Mouse (Mus musculus) kidney, postnatal 14 days (tissue): ENCODE measurements at regions not wholly inside any gene's neighbourhood (a gene's known extent, or its start where the extent isn't known, plus 50 kb on each side); places are given as distances from the start of the nearest gene placed in this dataset.

Experiments
- DNase-seq: peaks from one replicate; pipeline ENCODE4 v3.0.0; 2022; ENCODE audit warnings: mixed read lengths

DNA sequence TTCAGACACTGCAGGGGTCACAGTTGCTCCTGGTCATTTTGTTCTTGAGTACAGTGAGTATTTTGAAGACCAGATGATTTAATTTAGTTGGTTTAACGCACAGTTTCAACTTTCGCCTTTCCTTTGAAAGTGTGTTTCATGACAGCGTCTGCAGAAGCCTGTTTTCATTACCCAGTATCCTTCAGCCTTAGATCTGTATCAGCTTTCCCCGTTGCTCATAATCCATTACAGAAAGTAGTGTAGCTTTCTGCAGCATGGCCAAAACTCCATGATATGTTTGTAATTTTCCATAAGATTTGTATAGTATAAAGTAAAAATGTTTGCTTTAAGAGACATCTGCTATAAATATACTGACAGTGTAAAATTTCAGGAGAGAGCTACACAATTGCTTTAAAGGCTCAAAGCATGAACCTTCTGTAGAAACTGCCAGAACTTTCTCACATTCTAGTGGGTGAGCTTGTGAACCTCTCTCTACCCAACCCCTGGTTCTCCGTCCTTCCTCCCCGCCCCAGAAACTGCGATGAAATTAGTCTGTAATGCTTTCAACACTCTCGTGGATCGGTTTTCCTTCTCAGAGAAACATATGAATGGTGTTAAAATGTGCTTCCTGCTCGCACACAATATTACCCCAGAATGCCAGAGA is 506.6 kb upstream of the Adgrl2 start:
- no peak for DNase-seq

DNA sequence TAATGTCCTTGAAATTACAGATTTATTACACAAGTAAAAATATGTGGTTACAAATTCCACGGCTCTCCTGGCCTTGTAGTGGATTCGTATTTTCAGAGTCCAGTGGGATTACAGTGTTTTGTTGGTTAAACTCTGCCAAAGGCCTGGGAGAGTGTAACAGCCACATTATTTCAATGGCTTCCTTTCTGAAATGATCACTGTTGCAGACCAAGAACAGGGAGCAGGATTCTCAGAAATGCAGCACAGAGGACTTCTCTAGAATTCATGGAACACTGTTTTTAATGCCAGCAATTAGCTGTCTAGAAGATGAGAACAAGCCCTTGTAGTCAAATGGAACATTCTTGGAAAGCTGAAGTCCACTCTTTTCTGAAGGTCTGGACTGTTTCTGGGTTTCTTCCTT is 505.8 kb upstream of the Adgrl2 start:
- DNase-seq = no peak

DNA sequence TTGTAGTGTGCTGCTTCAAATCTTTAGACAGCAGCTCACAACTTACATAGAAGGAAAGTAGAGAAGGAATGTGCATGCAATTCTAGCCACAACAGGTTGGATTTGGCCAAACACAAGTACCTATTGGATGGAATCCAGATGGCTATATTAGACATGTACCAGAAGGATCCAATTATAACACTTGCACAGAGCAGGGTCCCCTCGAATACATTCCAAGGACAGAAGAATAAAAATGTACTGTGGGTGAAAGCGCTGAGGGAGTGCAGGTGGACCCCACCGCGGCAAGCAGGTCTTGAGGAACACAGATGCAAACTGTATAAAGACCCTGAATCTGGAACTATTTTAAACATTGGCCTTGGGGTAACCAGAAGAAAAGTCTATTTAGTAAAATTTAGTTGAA is 497.8 kb upstream of the Adgrl2 start:
- no peak for DNase-seq

DNA sequence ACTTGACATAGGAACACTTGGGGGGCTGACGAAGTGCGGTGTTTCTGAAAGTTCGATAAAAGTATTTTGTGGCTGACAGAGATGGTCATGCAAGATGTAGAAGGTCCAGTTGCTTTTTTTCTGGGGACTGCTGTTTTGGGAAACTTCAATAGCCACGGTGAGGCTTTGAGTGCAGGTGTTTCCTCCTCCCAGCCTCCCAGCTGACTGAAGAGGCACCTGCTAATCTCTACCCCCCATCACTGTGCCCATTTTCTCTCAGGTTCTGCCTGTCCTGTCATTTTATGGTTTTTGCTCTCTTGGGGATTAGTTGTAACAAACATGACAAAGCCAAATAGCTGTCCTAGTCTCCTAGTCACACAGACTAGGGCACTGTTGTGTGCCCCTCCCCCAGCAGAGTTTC is 495.1 kb upstream of the Adgrl2 start:
- no peak for DNase-seq

DNA sequence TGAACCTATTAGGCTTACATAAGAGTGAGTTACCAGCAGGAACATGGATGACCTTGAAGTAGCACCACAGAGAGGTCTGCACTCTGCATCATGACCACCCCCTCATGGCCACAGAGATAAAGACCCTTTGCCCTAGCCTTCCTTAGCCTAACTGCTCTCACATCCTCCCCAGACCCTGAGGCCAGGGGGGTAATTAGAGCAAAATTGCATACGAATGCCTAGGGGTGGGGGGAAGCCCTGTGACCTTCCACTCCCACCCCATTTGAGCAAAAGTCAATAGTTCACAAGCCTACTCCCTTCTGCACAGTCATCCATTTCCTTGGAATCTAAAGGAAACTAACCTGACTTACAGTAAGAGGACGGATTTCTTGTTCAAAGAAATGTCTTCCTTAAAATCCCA is 494.0 kb upstream of the Adgrl2 start:
- no peak for DNase-seq

DNA sequence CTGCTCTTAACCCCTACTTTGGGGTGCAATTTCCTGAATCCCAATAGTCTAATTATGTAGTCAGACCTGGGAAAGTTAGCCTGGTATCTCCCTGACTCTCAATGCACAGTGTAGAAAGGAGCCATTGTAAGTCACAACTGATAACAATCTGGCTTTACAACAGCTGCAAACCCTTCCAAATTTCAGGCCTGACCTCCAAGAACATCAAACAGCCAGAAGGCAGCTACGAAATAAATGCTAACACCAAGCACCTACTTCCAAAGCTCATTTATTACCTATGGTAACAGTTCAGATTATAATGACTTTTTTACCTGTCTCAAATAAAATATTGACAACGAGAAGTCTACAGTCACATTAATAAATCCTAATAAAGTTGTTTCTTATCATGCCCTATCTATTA is 485.8 kb upstream of the Adgrl2 start:
- DNase-seq = no peak

DNA sequence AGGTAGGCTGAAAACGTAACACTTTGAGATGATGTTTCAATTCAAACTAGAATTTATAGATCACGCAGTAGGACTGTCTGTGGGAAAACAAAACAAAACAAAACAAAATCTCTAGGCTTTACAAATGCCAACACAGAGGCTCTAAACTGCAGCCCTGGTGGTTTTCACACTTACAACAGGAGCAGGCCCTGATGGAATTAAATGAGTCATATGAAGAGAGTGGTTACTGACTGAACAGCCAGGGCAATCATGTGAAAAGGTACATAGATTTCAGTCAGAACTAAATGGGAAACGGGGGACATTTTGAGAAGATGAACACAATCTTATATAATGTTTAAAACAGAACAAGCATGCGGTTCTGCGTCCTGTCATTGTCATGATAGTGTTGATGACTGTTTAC is 476.6 kb upstream of the Adgrl2 start:
- DNase-seq = no peak

DNA sequence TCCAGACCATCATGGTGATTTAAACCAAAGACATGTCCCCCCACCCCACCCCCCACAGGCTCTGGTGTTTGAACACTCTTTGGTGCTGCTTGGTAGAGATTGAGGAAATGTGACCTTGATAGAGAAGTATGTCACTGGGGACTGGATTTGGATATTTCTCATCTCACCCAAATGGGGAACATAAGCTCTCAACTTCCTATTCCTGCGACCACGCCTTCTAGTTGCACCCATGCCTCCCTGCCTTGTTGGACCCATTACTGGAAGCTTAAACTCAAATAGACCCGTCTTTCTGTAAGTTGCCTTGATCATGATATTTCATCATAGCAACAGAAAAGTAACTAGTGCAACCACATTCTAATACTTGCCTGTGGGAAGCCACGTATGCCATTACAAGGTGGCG is 474.2 kb upstream of the Adgrl2 start:
- no peak for DNase-seq

DNA sequence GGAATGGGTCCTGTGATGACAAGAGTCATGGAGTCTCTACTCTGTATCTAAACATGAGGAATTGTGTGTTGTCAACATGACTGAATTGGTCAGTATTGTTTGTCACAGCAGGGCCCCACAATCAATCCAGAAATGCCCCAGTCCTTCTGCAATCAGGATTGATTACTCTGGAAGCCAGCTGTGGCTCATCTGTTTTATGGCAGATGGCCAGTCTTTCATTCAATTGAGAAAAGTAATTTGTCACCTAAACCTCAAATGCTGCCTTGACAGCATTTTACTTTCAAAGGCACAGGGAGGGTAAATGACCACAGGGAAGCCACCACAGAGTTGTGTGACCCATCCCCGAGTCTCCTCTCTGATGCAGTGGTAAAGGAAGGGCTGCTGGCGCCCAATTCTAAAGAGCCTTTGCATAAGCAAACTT is 471.8 kb upstream of the Adgrl2 start:
- DNase-seq = no peak

DNA sequence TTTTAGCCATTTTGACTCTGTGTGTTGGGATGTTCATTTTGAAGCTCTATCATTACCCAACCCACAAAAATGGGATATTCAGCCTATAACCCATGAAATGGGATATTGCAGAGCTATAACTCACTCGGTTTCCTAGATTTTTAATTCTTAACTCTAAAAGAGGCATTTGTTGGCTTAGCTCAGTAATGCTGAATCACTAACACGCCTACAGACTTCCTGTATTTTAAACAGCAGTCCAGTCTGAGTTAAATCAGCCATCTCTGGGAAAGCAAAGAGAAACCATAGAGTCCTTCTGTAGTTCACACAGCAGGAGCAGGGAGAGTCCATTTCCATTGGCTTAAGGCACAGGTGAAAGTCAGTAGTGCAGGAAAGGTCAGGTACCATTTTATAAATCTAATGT is 471.3 kb upstream of the Adgrl2 start:
- DNase-seq = no peak

DNA sequence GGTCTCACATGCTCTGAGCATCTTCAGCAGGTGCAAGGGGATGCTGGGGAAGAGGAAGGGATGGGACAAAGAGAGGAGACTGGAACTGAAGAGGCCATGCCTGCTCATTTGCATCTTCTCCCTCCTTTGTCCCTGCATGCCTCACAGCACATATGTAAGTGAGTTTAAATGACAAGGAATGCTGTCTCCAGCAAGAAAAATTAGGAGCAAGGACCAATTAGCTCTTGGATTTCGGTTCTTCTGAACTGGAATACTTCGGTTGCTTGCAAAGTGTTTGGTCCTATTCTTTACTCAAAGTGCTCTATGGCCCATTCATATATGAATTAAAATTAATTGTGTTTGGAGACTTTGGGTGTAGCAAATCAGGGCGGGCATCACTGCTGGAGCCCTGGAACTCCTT is 459.0 kb upstream of the Adgrl2 start:
- DNase-seq = no peak

DNA sequence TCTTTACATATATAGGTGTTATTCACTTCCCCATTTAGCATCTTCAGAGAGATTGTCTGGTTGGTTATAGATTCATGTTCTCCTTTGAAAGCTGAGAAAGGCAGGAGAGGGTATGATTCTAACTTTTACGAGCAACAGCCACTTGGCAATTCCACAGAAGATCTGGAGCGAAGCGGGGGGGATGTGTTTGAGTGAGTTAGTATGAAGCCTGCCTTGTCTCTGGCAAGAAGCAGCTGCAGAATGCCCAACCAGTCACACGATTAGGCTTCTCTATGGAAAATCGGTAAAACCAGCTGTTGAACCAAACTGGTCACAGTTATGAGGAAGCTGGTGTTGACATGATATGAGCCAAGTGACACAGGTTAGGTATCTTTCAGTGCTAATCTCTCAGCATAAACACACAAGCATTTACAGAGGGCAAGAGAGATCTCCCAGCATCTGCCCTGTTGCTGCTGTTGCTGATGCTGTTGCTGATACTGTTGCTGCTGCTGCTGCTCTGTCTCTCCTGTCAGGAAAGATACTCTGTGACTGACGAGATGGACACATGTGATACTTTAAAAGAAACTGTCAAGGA is 455.7 kb upstream of the Adgrl2 start:
- no peak for DNase-seq

DNA sequence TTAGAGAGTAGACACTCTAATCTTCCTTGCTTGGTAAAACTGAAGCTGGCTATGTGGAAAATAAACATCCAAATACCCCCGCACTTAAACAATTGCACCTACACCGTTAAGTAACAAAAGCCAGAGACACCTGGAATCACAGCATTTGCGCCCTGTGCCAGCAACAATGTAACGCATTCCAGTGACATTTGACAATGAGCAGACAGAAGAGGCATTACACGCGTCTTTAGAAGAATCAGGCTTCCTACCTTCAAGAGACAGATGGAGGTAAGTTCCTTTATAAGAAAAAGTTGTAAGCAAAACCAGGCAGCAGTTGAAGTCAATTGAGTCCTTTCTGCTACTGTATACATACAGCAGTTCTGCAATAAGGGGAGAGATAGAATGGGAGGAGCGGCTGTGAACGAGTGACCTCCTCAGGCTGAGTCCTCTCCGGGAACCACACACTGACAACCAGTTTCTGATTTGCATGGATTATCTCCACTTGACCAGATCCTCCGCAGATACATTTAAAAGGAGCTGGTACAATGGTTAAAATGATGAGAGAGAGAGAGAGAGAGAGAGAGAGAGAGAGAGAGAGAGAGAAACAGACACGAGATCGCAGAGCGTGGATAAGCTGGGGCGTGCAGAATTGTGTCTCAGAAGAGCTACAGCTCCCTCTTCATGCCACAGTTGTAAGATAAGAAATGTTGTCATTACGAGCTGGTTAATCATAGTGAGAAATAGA is 454.7 kb upstream of the Adgrl2 start:
- peak; percentile 19 for DNase-seq

DNA sequence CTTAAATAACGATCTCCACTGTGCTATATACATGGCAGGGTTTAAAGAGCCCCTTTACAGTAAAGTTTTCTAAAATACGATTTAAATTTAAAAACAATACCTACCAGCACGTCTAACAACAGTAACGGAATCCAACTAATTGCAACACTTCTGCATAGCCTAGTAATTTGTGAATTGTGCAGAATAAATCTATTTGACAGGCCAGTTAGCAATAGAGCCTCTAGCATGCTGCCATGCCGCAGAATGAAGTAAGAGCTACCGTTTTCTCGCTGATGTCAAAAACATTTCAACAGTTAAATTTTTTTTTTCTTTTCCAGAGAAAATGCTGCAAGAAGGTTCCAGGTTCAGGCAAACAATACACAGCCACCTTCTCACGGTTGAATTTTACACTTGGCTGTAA is 454.0 kb upstream of the Adgrl2 start:
- DNase-seq = no peak

DNA sequence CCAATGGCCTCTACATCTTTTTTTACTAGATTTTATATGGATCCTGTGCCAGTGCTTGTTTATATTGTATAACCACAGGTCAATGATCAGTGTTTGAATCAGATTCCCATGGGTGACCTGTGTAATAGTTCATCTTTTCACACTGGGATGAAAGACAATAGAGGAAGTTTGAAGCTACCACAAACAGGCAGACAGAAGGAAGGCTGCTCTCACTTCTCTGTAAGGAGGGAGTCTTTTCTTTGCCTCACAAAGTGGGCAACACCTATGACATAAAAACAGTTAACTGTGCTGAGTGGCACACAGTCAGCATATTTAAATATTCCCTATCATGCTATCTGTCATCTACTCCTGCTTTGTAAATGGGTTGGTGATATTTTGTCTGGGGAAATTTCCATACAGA is 450.9 kb upstream of the Adgrl2 start:
- no peak for DNase-seq

DNA sequence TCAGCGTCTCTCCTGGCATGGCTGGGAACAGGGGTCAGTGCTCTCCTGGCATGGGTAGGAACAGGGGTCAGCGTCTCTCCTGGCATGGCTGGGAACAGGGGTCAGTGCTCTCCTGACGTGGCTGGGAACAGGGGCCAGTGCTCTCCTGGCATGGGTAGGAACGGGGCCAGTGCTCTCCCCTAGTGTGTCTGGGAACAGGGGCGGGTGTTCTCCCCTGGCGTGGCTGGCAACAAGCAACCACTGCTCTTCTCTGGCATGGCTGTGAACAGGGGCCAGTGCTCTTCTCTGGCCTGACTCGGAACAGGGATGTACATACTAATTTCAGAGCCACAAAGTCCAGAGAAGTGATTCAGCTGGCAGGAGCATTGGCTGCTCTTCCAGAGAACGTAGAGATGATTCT is 447.4 kb upstream of the Adgrl2 start:
- DNase-seq = no peak

DNA sequence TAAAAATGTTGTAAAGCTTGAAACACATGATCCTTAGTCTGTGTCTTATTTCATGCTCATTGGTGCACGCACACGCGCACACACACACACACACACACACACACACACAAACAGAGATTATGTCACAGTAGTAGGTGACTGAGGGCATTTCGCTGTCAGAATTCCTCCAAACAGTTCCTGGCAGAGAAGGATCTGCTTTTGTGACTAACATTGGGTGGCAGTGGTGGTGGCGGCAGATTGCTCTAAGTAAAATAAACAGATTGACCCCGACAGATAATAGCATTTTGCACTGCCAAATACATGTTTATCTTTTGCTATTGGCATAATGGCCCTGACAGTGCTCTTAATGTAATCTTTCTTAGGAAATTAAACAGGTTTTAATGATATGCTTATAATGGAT is 446.6 kb upstream of the Adgrl2 start:
- DNase-seq = no peak

DNA sequence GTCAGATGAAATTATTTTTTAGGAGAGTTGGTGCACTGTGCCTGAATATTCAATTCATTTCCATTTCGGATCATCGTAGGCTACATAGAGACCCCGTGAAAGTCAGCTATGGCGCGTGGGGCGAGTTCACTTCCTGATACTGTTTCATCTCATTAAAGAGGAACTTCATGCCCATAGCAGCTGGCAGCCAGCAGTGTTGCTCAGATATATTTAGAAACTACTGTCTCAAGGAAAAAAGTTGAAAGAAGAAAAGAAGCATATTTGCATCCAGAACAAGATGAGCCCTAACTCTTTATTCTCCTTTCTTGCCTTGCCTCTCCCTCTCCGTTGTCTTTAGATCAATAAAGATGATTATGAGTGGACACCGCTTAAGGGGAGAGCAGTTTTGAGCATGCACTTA is 446.1 kb upstream of the Adgrl2 start:
- no peak for DNase-seq

DNA sequence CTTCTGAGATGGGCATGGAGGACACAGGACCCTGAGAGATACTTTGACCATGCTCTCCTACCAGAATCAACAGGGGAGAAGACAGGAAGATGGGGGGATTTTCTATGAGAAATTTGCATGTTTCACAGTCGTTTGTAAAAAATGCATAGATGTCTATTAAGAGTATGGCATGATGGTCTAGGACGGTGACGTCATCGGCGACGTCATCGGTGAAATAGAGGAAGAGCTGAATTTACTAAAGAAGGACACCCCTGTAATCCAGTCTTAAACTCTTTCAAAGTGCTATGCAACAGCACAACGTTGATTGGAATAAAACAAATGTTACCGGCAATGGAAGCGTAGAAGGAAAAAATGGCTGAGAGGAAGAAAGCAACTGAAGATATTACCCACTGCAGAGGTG is 441.4 kb upstream of the Adgrl2 start:
- DNase-seq = no peak

DNA sequence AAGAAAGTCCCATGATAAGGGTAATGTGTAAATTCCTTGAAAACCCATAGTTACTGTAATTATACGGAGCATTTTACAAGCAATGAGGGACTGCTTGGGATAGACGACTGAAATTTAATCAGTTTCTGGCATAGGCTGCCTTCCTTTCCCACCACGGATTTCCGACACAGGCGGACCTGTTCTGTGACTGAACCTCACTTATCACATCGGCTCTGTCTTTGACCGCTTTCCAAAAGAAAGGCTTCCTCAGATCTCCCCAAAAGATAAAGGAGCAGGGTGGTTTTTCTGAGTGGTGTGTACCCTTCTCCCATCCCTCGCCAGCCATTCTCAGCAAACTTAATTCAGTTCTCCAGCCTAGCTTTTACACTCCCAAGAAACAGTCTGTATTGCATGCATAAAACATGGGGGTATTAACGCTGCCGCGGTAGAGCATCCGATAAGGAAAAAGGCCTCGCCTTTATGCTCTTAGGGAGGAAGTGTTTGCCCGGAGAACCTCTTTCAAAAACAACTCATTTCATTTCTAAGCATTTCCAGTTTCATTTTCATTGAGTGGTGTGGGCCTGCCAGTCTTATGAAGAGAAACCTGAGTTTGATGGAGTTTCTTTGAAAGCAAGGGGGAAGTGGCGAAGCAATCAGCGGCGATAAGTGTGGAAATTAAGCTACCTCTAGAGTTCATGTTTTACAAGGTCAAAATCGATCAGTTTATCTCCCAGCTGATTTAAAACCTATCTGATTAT is 435.8 kb upstream of the Adgrl2 start:
- DNase-seq = no peak

DNA sequence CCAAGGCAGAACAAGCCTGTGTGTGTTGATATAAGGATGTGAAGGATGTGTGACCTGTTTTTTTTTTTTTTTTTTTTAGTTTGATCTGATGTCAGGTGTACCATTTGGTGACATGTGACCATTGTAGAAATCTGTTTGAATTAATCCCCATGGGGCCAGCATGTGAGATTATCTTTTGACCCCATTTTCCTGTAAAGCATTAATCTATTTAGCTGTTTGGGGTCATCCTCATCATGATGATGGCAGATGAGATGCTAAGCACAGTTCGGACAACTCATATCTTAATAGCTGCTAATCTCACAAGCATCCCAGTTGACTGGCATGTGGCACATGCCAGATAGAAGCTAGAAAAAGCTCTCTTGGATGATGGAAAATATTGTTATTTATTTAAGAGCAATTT is 434.0 kb upstream of the Adgrl2 start:
- no peak for DNase-seq

DNA sequence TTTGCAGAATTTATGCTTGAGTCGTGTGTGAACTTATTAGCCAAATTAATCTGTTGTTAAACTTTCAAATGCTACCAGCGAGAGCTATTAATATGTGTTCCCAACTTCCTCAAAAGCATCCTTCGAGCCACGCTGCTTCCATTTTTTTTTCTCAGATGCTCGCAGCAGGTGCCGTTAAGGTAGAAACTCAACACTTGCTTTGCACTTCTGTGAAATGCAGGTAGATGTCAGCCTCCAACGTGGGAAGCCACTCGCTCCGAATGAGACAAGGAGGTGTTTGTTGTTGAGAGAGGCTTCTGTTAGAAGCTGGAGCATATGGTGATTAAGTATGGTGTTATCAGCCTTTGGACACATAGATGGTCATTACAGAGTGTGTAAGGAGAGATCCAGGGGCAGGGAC is 433.1 kb upstream of the Adgrl2 start:
- no peak for DNase-seq

DNA sequence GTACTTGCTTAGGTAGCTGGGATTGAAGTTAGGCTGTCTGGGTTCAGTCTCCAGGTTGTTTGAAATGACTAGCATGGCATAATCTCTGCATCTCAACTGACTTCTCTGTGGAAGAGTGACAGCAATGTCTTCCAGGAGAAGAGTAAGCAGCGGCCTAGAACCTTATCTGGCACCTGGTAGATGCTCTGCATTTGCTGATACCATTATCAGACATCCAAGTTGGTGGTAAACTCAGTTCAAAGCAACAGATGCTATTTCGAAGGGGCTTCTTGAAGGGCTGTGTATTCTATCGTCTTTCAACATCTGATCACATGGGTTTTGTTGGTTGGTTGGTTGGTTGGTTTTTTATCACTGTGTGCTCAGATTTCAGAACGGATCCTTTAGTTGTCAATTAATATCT is 424.7 kb upstream of the Adgrl2 start:
- DNase-seq = no peak

DNA sequence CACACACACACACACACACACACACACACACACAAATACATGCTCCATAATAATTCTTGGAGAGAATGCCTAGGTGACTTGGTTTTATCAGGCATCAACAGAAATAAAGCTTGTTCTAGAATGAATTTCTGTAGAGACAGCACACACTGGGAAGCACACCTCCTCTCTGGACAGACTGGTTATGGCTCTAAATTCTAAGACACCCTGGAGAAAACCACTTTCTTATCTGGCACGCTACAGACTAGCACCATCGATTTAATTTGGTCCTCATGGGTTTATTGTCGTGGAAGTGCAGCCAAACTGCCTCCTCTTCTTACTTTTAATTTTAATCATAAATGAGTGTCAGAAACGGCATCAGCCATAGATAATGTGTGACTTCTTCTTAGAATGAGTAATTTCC is 422.8 kb upstream of the Adgrl2 start:
- DNase-seq = no peak
